Mouse (Mus musculus): ENCODE measurements around the gene Slc17a4. TPM values are rescaled to one million over a fixed set of nuclear protein-coding genes. Genes with fewer than 3 reads are reported as not detected.

Slc17a4 gene
- polyA plus RNA-seq, 1 experiment from 2014 or later = not detected

DNA sequence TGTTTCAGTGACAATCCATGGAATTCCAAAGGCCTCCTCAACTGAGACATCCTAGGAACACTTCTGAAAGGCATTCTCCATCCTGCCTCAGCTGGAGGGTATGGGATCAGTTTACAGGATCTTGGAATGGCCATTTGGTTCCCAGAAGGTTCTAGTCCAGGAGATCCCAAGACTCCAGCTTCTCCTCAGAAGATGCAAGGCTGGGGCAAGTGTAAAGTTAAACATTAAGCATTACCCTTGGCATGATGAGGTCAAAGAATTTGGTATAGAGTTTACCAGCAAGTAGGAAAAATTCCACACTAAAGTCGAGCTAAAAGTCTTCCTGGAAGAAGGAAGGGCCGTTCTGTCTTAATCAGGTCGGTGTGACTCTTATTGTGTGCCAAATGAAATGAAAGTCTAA is 44.8 kb downstream of the Slc17a4 start:
- H3K27ac ChIP-seq = no peak overlapping the region
- H3K79me2 ChIP-seq (ENCODE audit: inconsistent target) = no peaks in the 10 kb centered on the region
- no peak overlapping the region for H3K4me3 ChIP-seq (ENCODE audit: inconsistent target)
- 88% methylated on average over 3 of the region's 3 CpGs for WGBS (ENCODE audit: missing documents)
- H3K36me3 ChIP-seq (ENCODE audit: inconsistent target) = no peaks in the 10 kb centered on the region

GRCm38 (mm10) chr13:23868790-23869533 is 45.8 kb downstream of the Slc17a4 start:
- H3K79me2 ChIP-seq (ENCODE audit: inconsistent target) = no peaks in the 10 kb centered on the region
- H3K4me3 ChIP-seq (ENCODE audit: inconsistent target) = no peak overlapping the region
- H3K36me3 ChIP-seq (ENCODE audit: inconsistent target) = no peaks in the 10 kb centered on the region
- H3K27ac ChIP-seq = no peak overlapping the region
- WGBS (ENCODE audit: missing documents) = 68% methylated on average over 8 of the region's 8 CpGs

- Histone ChIP-seq H3K27ac (no peak within 1 kb of the TSS), H3K79me2 (ENCODE audit: inconsistent target) (no peaks in the 10 kb centered on the region), H3K36me3 (ENCODE audit: inconsistent target) (no peaks in the 10 kb centered on the region), H3K4me3 (ENCODE audit: inconsistent target) (no peak within 1 kb of the TSS)
- 89% methylated on average over 7 of the region's 7 CpGs for WGBS (ENCODE audit: missing documents)
Measured at GRCm38 (mm10) chr13:23867405-23867804, 47.4 kb downstream of the Slc17a4 start, which contains the start of gene Slc17a1. Slc17a1 (plus strand) TSS chr13:23867750.

DNA sequence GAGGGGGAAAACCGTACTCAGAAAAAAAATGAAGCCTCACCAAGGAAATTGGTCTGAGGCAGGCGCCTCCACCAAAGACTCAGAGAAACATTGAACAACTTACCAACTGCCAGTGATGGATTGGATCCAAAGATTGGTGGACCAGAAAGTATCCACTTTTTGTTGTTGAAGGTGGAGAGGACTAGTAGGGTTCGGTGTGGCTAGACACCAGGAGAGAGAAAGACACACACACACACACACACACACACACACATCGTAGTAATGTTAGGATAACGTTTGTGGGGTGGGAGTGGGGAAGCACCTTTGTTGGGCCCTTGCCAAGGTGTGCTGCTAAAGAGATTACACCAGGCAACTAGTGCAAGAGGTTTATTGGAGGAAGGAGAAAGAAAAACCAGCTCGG is 47.8 kb downstream of the Slc17a4 start:
- Histone ChIP-seq H3K27ac (no peak overlapping the region), H3K79me2 (ENCODE audit: inconsistent target) (no peaks in the 10 kb centered on the region), H3K36me3 (ENCODE audit: inconsistent target) (no peaks in the 10 kb centered on the region), H3K4me3 (ENCODE audit: inconsistent target) (no peak overlapping the region)
- WGBS (ENCODE audit: missing documents) = 46% methylated on average over 2 of the region's 6 CpGs

- Histone ChIP-seq H3K27ac (no peak overlapping the region), H3K79me2 (ENCODE audit: inconsistent target) (no peaks in the 10 kb centered on the region), H3K4me3 (ENCODE audit: inconsistent target) (no peak overlapping the region), H3K36me3 (ENCODE audit: inconsistent target) (no peaks in the 10 kb centered on the region)
- WGBS (ENCODE audit: missing documents) = 79% methylated on average over 9 of the region's 9 CpGs
Measured at GRCm38 (mm10) chr13:23866086-23866710, 48.6 kb downstream of the Slc17a4 start.

DNA sequence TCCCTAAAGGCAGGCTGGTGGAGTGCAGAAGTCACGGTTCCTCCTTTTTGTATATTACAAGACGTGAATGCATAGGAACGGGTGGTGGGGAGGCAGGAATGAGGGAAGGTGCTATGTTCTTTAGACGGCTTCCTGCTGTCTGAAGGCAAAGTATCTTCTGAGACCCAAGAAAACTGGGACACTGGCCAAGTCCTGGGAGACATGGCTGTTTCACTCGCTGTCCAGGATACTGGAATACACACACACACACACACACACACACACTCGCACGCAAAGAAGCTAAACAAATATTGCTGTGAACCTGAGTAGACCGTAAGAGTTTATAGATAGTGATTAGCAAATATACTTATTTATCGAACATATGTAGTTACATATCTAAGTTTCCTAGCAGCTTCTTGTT is 50.1 kb downstream of the Slc17a4 start:
- WGBS (ENCODE audit: missing documents) = 83% methylated on average over 9 of the region's 9 CpGs
- Histone ChIP-seq H3K27ac (no peak overlapping the region), H3K4me3 (ENCODE audit: inconsistent target) (no peak overlapping the region), H3K79me2 (ENCODE audit: inconsistent target) (no peaks in the 10 kb centered on the region), H3K36me3 (ENCODE audit: inconsistent target) (no peaks in the 10 kb centered on the region)

DNA sequence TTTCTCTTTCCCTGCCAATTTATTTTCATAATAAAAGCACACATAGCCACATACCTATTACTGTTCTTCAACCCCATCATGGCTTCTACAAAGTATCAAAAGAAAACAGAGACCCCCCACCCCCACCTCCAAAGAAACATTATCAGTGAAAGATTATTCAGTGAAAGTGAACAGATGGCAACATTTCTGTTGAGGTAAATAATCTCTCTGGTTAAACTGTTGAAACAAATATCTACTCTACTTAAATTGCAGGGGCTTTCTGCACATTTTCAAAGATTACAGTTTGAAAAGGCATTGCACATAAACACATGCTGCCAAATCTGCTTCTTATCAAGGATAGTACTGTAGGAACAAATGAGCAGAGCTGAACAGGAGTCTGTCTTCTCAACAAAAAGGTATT is 53.0 kb downstream of the Slc17a4 start:
- Histone ChIP-seq H3K27ac (no peak overlapping the region), H3K79me2 (ENCODE audit: inconsistent target) (no peaks in the 10 kb centered on the region), H3K4me3 (ENCODE audit: inconsistent target) (no peak overlapping the region), H3K36me3 (ENCODE audit: inconsistent target) (no peaks in the 10 kb centered on the region)

DNA sequence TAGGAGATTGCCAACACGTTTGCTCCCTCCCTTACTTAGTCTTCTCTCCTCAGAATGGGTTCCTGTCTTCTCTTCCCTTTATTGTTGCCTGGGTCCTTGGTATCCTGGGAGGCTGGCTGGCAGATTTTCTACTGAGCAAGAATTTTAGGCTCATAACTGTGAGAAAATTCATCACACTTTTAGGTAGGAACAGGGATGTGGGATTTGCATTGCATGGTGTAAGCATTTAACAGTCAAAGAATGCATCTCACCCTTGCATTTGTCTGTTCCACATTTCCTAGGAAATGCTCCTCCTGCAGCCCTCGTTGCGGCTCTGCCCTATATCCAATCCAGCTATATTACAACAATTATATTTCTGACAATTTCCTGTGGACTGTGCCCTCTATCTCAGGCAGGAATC is 58.4 kb downstream of the Slc17a4 start:
- Histone ChIP-seq H3K36me3 (ENCODE audit: inconsistent target) (no peaks in the 10 kb centered on the region), H3K79me2 (ENCODE audit: inconsistent target) (no peaks in the 10 kb centered on the region), H3K4me3 (ENCODE audit: inconsistent target) (no peak overlapping the region), H3K27ac (no peak overlapping the region)
- 58% methylated on average over 3 of the region's 3 CpGs for WGBS (ENCODE audit: missing documents)

- no peaks in the 10 kb centered on the region for H3K36me3 ChIP-seq (ENCODE audit: inconsistent target)
- H3K27ac ChIP-seq = no peak overlapping the region
- no peaks in the 10 kb centered on the region for H3K79me2 ChIP-seq (ENCODE audit: inconsistent target)
- 86% methylated on average over 2 of the region's 2 CpGs for WGBS (ENCODE audit: missing documents)
- H3K4me3 ChIP-seq (ENCODE audit: inconsistent target) = no peak overlapping the region
Measured at GRCm38 (mm10) chr13:23849299-23849698, 65.5 kb downstream of the Slc17a4 start.

Other genes with a start within 250 kb of the Slc17a4 start
- 0.20 to 0.36 TPM (median 0.33 TPM) in 3 replicates for gene Hist1h2ac, start 231.1 kb downstream of the Slc17a4 start, polyA plus RNA-seq (2018)
- gene Hist1h2bc, start 230.8 kb downstream of the Slc17a4 start, polyA plus RNA-seq (2018) = 101 to 170 TPM (median 160 TPM) in 3 replicates
- gene Hist1h1t, start 219.2 kb downstream of the Slc17a4 start, polyA plus RNA-seq (2018) = not detected in 3 replicates
- 0.53 TPM in 1 of 3 replicates, not detected in the others for gene Hist1h4c, start 216.6 kb downstream of the Slc17a4 start, polyA plus RNA-seq (2018)
- gene Hfe, start 204.2 kb downstream of the Slc17a4 start, polyA plus RNA-seq (2018) = 27.7 to 67.4 TPM (median 36.4 TPM) in 3 replicates
- 72.8 to 156 TPM (median 87.8 TPM) in 3 replicates for gene Hist1h1c, start 176.2 kb downstream of the Slc17a4 start, polyA plus RNA-seq (2018)
- gene Hist1h3c, start 169.4 kb downstream of the Slc17a4 start, polyA plus RNA-seq (2018) = not detected in 3 replicates
- gene Hist1h2bb, start 168.3 kb downstream of the Slc17a4 start, polyA plus RNA-seq (2018) = not detected in 3 replicates
- gene Hist1h2ab, start 163.9 kb downstream of the Slc17a4 start, polyA plus RNA-seq (2018) = not detected in 3 replicates
- not detected in 3 replicates for gene Hist1h3b, start 162.7 kb downstream of the Slc17a4 start, polyA plus RNA-seq (2018)
- 0.99 TPM in 1 of 3 replicates, not detected in the others for gene Hist1h4b, start 158.0 kb downstream of the Slc17a4 start, polyA plus RNA-seq (2018)
- gene Hist1h4a, start 153.8 kb downstream of the Slc17a4 start, polyA plus RNA-seq (2018) = not detected in 3 replicates
- gene Hist1h3a, start 152.6 kb downstream of the Slc17a4 start, polyA plus RNA-seq (2018) = not detected in 3 replicates
- 0.43 TPM in 1 of 3 replicates, not detected in the others for gene Hist1h1a, start 151.3 kb downstream of the Slc17a4 start, polyA plus RNA-seq (2018)
- gene Trim38, start 145.1 kb downstream of the Slc17a4 start, polyA plus RNA-seq (2018) = not detected in 3 replicates
- gene Slc17a2, start 108.0 kb downstream of the Slc17a4 start, polyA plus RNA-seq (2018) = not detected in 3 replicates
- not detected in 3 replicates for gene Slc17a3, start 75.6 kb downstream of the Slc17a4 start, polyA plus RNA-seq (2018)
- not detected in 3 replicates for gene Slc17a1, start 47.3 kb downstream of the Slc17a4 start, polyA plus RNA-seq (2018)
- gene Hist1h2ba, start 19.1 kb upstream of the Slc17a4 start, polyA plus RNA-seq (2018) = not detected in 3 replicates
- gene Hist1h2aa, start 19.5 kb upstream of the Slc17a4 start, polyA plus RNA-seq (2018) = not detected in 3 replicates
- gene Scgn, start 76.2 kb upstream of the Slc17a4 start, polyA plus RNA-seq (2018) = not detected in 3 replicates